Mouse (Mus musculus) midbrain, embryonic 15.5 days (tissue): ENCODE measurements around the gene Atp5k. TPM values are rescaled to one million over a fixed set of nuclear protein-coding genes. Genes with fewer than 3 reads are reported as not detected.

ENCODE experiments used
- ATAC-seq: fragments of 200-750 bp; cut with Nextera tagmentation; replicated peaks from 2 replicates; pipeline ENCODE4 v1.8.0; 2017; ENCODE audit warnings: moderate TSS enrichment
- H3K27ac ChIP-seq: fragments of 300-500 bp; sonication (generic); 2 replicates; pipeline ENCODE4 v1.5.1; 2015; ENCODE audit warnings: mild to moderate bottlenecking, inconsistent platforms
- H3K27me3 ChIP-seq: fragments of 300-500 bp; sonication (generic); replicated peaks from 2 replicates; pipeline ENCODE4 v1.6.1; 2015; ENCODE audit warnings: inconsistent platforms
- H3K36me3 ChIP-seq: fragments of 300-500 bp; sonication (generic); replicated peaks from 2 replicates; pipeline ENCODE4 v1.6.1; 2015; ENCODE audit warnings: inconsistent platforms
- H3K4me1 ChIP-seq: fragments of 300-500 bp; sonication (generic); 2 replicates; pipeline ENCODE4 v1.6.1; 2015; ENCODE audit warnings: inconsistent platforms
- H3K4me2 ChIP-seq: fragments of 300-500 bp; sonication (generic); 2 replicates; pipeline ENCODE4 v1.6.1; 2015; ENCODE audit warnings: inconsistent platforms, mild to moderate bottlenecking, moderate library complexity
- H3K4me3 ChIP-seq: fragments of 300-500 bp; sonication (generic); 2 replicates; pipeline ENCODE4 v1.5.1; 2015; ENCODE audit warnings: mild to moderate bottlenecking, inconsistent platforms
- H3K9ac ChIP-seq: fragments of 300-500 bp; sonication (generic); 2 replicates; pipeline ENCODE4 v1.6.1; 2015; ENCODE audit warnings: mild to moderate bottlenecking, inconsistent platforms
- H3K9me3 ChIP-seq: fragments of 300-500 bp; sonication (generic); 2 replicates; pipeline ENCODE4 v1.6.1; 2016; ENCODE audit warnings: inconsistent platforms
- WGBS: fragments of 180-500 bp; shearing (Covaris S2); methylation state at CpG from one replicate; pipeline ENCODE4 v1.1.7; 2015; ENCODE audit warnings: mixed read lengths; 5-methylcytosine and 5-hydroxymethylcytosine counted together
- polyA plus RNA-seq: library from polyadenylated mRNA; unstranded; fragments of >200 nt; fragmentation: Nextera tagmentation; extraction: Ambion mirVana; gene quantifications from 2 replicates; pipeline ENCODE4 v1.2.1, GENCODE M21; 2015

Atp5k gene
- polyA plus RNA-seq, result 358 and 373 TPM in 2 replicates

DNA sequence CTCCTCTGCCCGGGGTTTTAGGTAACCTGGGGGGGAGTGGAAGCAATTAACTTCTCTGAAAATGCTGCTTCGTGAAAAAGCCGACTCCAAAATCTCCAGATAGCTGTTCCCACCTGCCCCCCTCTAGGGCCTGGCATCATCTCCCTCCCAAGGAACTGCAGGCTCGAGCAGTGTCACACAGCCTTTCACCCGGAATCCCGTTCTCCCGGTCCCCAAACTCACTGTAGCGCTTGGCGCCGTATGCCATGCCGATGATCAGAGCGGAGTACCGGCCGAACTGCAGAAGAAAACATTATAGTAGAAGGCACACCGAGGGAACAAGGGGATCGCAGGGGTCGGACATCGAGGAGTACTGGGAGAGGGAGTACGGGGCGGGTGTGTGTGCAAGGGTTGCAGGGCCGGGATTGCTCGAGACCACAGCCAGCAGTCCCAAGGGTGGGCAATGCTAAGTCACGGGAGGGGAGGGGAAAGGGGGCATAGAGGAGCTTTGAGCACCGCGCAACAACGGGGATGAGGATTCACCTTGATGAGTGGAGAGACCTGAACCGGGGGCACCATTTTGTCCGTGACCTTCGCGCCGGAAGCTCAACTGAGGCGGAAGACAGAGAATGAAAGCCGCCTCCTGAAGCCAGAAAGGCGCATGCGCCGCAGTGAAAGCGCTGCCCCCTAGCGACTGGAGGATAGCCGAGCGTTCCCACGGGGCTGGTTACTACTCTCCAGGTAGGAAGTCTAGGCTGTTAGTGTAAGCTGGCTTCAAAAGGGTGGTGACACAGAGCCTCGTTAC is at the start of gene Atp5k:
Gene Atp5k, minus strand, starts transcription at position 645 of the 784 bp plus-strand sequence.
- WGBS, result under 1% methylated on average over 42 of the region's 42 CpGs
- peak; percentile 92 for ATAC-seq
- peaks cover 24% of the 10 kb centered on the region; the same call in 1 of the 2 replicates for H3K36me3 ChIP-seq
- no peaks in the 10 kb centered on the region for H3K9me3 ChIP-seq
- peaks cover 17% of the 10 kb centered on the region for H3K4me1 ChIP-seq
- peak within 1 kb of the TSS; percentile 81 for H3K4me3 ChIP-seq
- H3K4me2 ChIP-seq, result peak within 1 kb of the TSS; percentile 87
- H3K9ac ChIP-seq, result peak within 1 kb of the TSS; percentile 81
- H3K27me3 ChIP-seq, result 0 out of 2 replicates have a peak, but pooled peaks cover 6% of the 10 kb centered on the region
- H3K27ac ChIP-seq, result peak within 1 kb of the TSS; percentile 39; the same call in 1 of the 2 replicates

DNA sequence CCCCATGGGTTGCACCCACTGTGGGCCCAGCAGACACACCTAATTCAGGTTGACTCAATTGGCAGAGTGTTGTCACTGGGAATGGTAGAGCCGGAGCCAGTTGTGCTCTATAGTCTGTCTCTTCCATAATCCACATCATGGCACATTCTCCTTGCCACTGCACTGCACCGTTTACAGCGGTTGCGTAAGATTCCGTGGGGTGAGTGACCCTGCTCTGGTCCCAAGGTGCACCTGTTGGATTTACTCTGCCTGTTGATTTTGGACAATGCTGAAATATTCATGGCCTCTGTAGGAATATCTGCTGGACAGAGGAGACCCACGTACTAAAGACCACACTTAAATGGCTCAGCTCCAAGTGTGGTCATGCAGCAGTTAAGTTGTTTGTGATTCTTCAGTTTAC is 48.8 kb upstream of the Atp5k start:
- WGBS, result 95% methylated on average over 6 of the region's 6 CpGs
- Histone ChIP-seq H3K9ac (no peak overlapping the region), H3K4me3 (no peak overlapping the region), H3K4me1 (no peaks in the 10 kb centered on the region), H3K27ac (no peak overlapping the region), H3K27me3 (no peaks in the 10 kb centered on the region), H3K36me3 (peaks cover 15% of the 10 kb centered on the region; the same call in 1 of the 2 replicates), H3K4me2 (no peak overlapping the region), H3K9me3 (no peaks in the 10 kb centered on the region)
- no peak for ATAC-seq

DNA sequence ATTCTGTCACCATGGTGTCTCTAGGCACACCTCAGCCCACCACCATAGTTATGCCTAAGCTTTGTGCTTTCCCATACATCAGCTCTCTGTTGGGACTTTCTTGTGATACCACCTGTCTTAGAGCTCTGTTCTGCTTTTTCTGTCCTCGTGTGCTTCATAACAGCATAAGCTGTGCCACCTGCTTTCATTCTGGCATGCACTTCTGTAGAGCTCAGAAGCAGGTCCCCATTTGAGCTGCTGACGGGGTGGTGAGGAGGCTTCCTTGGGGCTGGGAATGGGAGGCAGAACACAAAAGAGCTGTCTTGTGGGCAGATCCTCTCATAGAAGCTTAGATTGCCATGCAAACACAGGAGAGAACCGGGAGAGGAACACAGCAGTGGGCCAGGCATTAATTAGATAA is 41.7 kb upstream of the Atp5k start:
- no peak overlapping the region for H3K4me3 ChIP-seq
- 89% methylated on average over 3 of the region's 3 CpGs for WGBS

DNA sequence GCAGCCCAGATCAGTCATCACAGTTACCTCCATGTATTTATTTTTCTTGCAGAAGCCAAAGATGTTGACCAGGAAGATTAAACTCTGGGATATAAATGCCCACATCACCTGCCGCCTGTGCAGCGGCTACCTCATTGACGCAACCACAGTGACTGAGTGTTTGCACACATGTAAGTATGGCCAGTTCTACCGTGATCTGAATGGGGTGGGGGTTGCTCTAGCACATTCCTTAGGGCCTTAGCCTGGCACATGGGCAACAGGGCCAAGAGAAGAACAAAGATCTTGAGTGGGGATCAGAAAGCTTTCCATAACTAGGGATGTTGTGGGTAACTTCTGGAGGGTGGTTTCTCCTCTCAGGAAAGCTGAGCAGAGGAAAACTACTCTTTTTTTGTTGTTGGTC is 39.5 kb upstream of the Atp5k start:
- H3K27ac ChIP-seq, result no peak overlapping the region
- H3K27me3 ChIP-seq, result no peaks in the 10 kb centered on the region
- 0 out of 2 replicates have a peak, but pooled peaks cover 2% of the 10 kb centered on the region for H3K4me1 ChIP-seq
- no peak for ATAC-seq
- H3K9me3 ChIP-seq, result no peaks in the 10 kb centered on the region
- no peak overlapping the region for H3K9ac ChIP-seq
- H3K4me3 ChIP-seq, result no peak overlapping the region
- H3K36me3 ChIP-seq, result peaks cover 56% of the 10 kb centered on the region
- no peak overlapping the region for H3K4me2 ChIP-seq
- WGBS, result 87% methylated on average over 4 of the region's 4 CpGs

More for the DNA sequence above, 41.7 kb upstream of the Atp5k start:
- Histone ChIP-seq H3K36me3 (peaks cover 56% of the 10 kb centered on the region), H3K27ac (no peak overlapping the region), H3K4me1 (no peaks in the 10 kb centered on the region), H3K27me3 (no peaks in the 10 kb centered on the region), H3K9me3 (no peaks in the 10 kb centered on the region), H3K9ac (no peak overlapping the region), H3K4me2 (no peak overlapping the region)
- ATAC-seq, result no peak

DNA sequence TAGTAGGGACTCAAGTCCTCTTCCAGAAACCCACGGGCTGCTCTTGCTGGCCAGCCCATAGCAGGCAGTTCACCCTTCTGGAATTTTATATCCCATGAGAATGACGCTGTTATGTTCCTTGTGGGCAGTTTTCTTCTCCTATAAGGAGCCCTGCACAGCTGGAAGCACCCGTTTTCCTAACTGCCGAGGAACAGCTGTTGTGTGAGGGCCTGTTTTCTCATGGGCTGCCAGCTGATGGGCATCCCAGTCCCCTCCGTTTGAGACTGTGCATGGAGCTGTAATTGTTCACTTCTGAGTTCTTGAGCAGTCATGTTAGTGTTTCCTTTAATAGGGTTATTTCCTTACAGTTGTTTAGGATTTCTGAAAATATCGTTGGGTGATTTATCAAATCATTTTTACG is 35.4 kb upstream of the Atp5k start:
- Histone ChIP-seq H3K27me3 (no peaks in the 10 kb centered on the region), H3K9ac (no peak overlapping the region), H3K4me2 (no peak overlapping the region), H3K4me1 (peaks cover 18% of the 10 kb centered on the region), H3K9me3 (no peaks in the 10 kb centered on the region), H3K36me3 (peaks cover 20% of the 10 kb centered on the region), H3K4me3 (no peak overlapping the region), H3K27ac (no peak overlapping the region)
- ATAC-seq, result no peak
- 80% methylated on average over 7 of the region's 7 CpGs for WGBS

DNA sequence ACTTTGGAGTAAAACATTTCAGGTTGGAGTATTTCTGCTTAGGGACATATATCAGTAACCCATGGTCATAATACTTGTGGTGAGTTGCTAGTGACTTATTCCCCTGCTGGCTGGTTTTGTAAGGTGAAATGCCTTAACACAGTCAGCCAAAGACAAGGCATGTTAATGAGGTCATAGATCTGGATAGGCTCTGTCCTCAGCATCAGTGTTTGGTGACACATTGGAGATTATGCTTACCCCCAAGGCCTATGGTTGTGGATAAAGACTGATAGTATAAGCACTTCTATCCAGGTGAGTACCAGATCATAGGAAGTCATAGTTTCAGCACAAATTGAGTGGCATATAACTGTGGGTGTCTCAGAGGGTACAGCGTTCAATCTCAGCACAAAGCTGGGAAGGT is 32.4 kb upstream of the Atp5k start:
- H3K27me3 ChIP-seq, result no peaks in the 10 kb centered on the region
- no peak overlapping the region for H3K27ac ChIP-seq
- H3K9ac ChIP-seq, result no peak overlapping the region
- no peaks in the 10 kb centered on the region for H3K36me3 ChIP-seq
- H3K4me1 ChIP-seq, result peaks cover 45% of the 10 kb centered on the region
- no peak overlapping the region for H3K4me2 ChIP-seq
- 98% methylated on average over 1 of the region's 1 CpGs for WGBS
- no peak for ATAC-seq
- no peak overlapping the region for H3K4me3 ChIP-seq
- H3K9me3 ChIP-seq, result no peaks in the 10 kb centered on the region

DNA sequence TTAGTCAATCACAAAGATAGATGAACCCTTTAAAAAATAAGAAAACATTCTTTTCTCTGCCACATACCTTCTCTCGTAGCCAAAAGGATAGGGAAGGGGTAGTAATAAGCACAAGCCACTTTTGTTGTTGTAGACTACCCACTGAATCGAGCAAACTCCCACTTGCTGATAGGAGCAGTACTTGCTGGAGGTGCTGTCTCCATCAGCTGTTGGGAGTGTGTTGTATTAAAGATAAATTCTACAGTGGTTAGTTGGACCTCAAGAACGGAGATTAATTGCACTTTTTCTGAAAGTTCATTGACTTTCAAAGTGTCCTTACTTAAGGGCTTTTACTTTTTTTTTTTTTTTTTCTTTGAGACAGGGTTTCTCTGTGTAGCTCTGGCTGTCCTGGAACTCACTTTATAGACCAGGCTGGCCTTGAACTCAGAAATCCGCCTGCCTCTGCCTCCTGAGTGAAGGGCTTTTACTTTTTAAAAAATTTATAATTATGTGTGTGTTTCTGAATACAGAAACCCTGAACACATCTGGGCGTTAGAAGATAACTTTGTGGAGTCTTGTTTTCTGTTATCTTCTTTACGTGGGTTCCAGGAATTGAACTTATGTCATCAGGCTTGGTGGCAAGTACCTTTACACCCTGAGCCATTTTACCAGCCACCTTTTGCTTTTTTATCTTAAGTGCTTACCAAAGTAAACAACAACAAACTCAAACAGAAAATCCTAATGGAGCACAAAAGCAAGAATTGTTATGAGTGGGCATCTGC is 31.1 kb upstream of the Atp5k start:
- Histone ChIP-seq H3K36me3 (no peaks in the 10 kb centered on the region), H3K4me1 (peaks cover 51% of the 10 kb centered on the region), H3K27ac (no peak overlapping the region), H3K27me3 (no peaks in the 10 kb centered on the region), H3K4me3 (no peak overlapping the region), H3K9ac (no peak overlapping the region), H3K4me2 (no peak overlapping the region), H3K9me3 (no peaks in the 10 kb centered on the region)
- ATAC-seq, result no peak
- 92% methylated on average over 6 of the region's 6 CpGs for WGBS

DNA sequence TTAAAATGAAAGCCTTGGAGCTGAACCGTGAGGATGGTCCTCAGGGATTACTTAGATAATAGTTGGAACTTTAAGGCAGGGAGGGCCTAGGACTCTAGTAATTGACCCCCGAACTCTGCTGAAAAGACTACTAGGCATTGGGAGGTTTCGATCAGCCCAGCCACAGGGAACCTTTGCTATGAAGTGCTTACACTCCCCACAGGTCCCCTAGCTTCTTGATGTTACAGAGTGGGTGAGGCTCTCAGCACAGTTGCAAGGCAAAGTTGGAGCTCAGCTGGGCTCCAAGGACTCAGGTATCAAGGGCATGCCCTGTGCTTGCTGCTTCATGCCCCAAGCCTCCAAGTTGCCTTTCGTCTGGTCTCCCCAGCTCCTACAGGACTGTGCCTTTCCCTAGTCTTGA is 28.2 kb upstream of the Atp5k start:
- H3K4me2 ChIP-seq, result peak overlapping the region; percentile 95
- peaks cover 48% of the 10 kb centered on the region for H3K4me1 ChIP-seq
- no peaks in the 10 kb centered on the region for H3K36me3 ChIP-seq
- WGBS, result 45% methylated on average over 4 of the region's 4 CpGs
- H3K4me3 ChIP-seq, result peak overlapping the region; percentile 97
- 0 out of 2 replicates have a peak overlapping the region, but pooled peaks have one; percentile 87 for H3K27ac ChIP-seq
- peak overlapping the region; percentile 100 for H3K9ac ChIP-seq
- ATAC-seq, result no peak
- H3K27me3 ChIP-seq, result peaks cover 6% of the 10 kb centered on the region
- no peaks in the 10 kb centered on the region for H3K9me3 ChIP-seq

DNA sequence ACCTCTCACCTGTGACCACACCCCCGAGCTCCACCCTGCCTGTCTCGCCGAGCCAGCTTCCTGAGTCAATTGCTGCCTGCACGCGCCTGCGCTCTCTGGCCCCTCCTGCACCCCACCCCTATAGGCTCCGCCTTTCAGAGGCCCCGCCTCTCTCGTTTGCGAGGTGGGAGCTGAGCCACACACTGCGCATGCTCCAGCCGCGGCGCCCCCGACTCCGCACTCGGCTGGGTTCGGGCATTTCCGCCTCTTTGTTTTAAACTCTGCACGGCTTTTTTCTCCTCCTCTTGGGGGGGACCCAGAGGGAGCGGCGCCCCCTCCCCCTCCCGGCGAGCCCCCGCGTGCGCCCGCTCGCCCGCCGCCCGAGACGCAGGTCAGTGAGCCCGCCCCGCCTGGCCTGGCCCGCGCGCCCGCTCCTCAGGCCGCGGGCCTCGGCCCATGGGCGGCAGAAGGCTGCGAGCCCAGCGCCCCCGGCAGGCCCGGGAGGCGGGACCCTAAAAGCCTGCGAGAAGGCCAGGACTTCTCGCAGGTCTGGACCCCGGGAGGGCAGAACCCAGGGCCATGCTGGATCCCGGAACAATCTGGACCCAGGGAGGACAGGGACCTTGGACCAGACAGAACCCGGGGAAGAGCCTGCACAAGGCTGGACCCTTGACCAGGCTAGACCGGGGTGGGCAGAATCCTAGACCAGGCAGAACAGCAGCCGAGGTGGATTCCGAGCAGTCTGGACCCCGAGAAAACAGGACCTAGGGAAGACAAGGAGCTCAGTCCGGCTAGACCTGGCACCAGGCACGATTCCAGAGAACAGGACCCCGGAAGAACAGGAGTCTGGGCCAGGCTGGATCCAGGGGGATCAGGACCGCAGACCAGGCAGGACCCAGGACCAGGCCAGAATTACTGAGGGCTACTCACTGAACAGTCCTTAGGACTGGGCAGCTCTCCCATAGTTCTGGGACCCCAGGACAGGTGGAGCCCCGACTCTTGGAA is 27.1 kb upstream of the Atp5k start, which contains the start of gene Pcgf3:
Gene Pcgf3, plus strand, starts transcription at position 151 of the 984 bp plus-strand sequence.
- Histone ChIP-seq H3K27me3 (peaks cover 6% of the 10 kb centered on the region), H3K4me3 (peak within 1 kb of the TSS; percentile 97), H3K27ac (peak within 1 kb of the TSS; percentile 87), H3K9ac (peak within 1 kb of the TSS; percentile 100), H3K4me1 (peaks cover 41% of the 10 kb centered on the region), H3K36me3 (no peaks in the 10 kb centered on the region), H3K9me3 (no peaks in the 10 kb centered on the region), H3K4me2 (peak within 1 kb of the TSS; percentile 95)
- ATAC-seq, result peak; percentile 95
- under 1% methylated on average over 60 of the region's 62 CpGs for WGBS

DNA sequence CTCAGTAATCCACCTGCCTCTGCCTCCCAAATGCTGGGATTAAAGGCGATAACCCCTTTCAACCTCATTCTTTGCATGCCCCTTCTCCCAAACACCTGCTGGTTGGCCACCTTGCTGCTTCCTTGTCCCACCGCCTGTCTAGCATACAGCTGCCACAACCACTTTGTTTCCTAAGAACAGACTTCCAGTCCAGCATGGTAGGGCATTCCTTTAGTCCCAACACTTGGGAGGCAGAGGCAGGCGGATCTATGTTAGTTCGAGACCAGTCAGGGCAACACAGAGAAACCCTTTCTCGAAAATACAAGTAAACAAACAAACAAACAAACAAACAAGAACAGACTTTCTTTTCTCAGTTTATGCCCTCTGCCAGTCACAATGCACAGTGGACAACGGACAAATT is 26.2 kb upstream of the Atp5k start:
- Histone ChIP-seq H3K4me3 (peak overlapping the region; percentile 97), H3K9ac (peak overlapping the region; percentile 100; the same call in 1 of the 2 replicates), H3K9me3 (no peaks in the 10 kb centered on the region), H3K27me3 (peaks cover 6% of the 10 kb centered on the region), H3K27ac (no peak overlapping the region), H3K4me2 (peak overlapping the region; percentile 95), H3K36me3 (no peaks in the 10 kb centered on the region), H3K4me1 (peaks cover 32% of the 10 kb centered on the region)
- ATAC-seq, result peak; percentile 38
- WGBS, result 44% methylated on average over 6 of the region's 6 CpGs

DNA sequence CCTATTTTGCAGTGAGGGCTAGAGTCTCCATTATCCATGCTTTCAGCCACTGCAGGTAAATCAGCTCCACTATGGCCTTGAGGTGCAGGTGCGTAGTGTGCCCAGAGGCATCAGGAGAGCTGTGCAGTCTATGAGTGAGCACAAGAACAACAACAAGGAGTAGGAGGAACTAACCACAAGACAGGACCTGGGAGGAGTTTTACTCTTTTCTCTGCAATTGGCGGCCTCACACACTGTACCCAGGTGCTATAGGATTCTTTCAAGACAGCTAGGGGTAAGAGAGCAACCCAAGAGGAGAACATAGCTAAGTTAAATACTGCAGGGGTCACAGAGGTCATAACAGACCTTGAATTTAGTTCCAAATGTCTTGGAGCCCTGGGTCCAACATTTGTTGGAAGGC is 24.5 kb upstream of the Atp5k start:
- no peak overlapping the region for H3K27ac ChIP-seq
- WGBS, result 78% methylated on average over 2 of the region's 2 CpGs
- H3K4me3 ChIP-seq, result no peak overlapping the region
- H3K4me1 ChIP-seq, result peaks cover 23% of the 10 kb centered on the region
- H3K27me3 ChIP-seq, result peaks cover 6% of the 10 kb centered on the region
- H3K36me3 ChIP-seq, result no peaks in the 10 kb centered on the region
- no peaks in the 10 kb centered on the region for H3K9me3 ChIP-seq
- H3K4me2 ChIP-seq, result no peak overlapping the region
- ATAC-seq, result no peak
- no peak overlapping the region for H3K9ac ChIP-seq
